Mouse (Mus musculus): ENCODE measurements around the gene Pard3b.

- TF ChIP-seq CTCF (IDR thresholded peaks at IDR 0.05; ENCODE audit: borderline replicate concordance, control insufficient read depth, extremely low read depth, insufficient read depth, low read length, poor library complexity) (no peak), POLR2A (IDR thresholded peaks at IDR 0.05; ENCODE audit: control insufficient read depth, extremely low read depth, insufficient read depth, low read length, poor library complexity) (no peak)
Observed at GRCm38 (mm10) chr1:62580314-62580935, 941.8 kb downstream of the Pard3b start.

Data from thymus, adult 2 months (tissue).